Mouse (Mus musculus): ENCODE data around the gene Gpr152. TPM values are rescaled to one million over a fixed set of nuclear protein-coding genes. Genes with fewer than 3 reads are reported as not detected.

Gpr152 gene
- polyA plus RNA-seq, 1 experiment from 2014 or later, result not detected

GRCm38 (mm10) chr19:4194776-4195650 is 55.4 kb downstream of the Gpr152 start:
- no peaks in the 10 kb centered on the region for H3K27me3 ChIP-seq
- DNase-seq (ENCODE audit: low read depth, low spot score) (no peak), ATAC-seq (no peak)
- TF ChIP-seq CTCF (IDR thresholded peaks at IDR 0.05), result no peak
- CTCF ChIA-PET, result interaction anchor here (0.9 to 1.3 kb wide), 2 partner anchors 54 to 73 kb away, joined by 3 to 4 read pairs; no protein-coding TSS in a partner anchor
- POLR2A ChIA-PET, result interaction anchor here (0.6 to 3.6 kb wide), 4 partner anchors 25 to 69 kb away, joined by 3 to 22 read pairs (median 6); partner anchors contain the start of genes Aip and Ptprcap
- in situ Hi-C loops (cut with MboI; ENCODE audit: low pct_unique_long_range_greater_than_20kb), result no loop called here

Other genes starting within 250 kb of the Gpr152 start
- 80.3 TPM for gene Tcirg1, start 232.7 kb upstream of the Gpr152 start, polyA plus RNA-seq (2021)
- 232 TPM for gene Ndufs8, start 227.0 kb upstream of the Gpr152 start, polyA plus RNA-seq (2021)
- 22.2 TPM for gene Aldh3b1, start 210.0 kb upstream of the Gpr152 start, polyA plus RNA-seq (2021)
- not detected for gene Unc93b1, start 204.6 kb upstream of the Gpr152 start, polyA plus RNA-seq (2021)
- gene Aldh3b3, start 181.1 kb upstream of the Gpr152 start, polyA plus RNA-seq (2021), result 0.17 TPM
- 0.05 TPM for gene Aldh3b2, start 167.5 kb upstream of the Gpr152 start, polyA plus RNA-seq (2021)
- gene Acy3, start 153.2 kb upstream of the Gpr152 start, polyA plus RNA-seq (2021), result 3.9 TPM
- gene Tbx10, start 147.0 kb upstream of the Gpr152 start, polyA plus RNA-seq (2021), result 0.03 TPM
- 35.1 TPM for gene Nudt8, start 139.2 kb upstream of the Gpr152 start, polyA plus RNA-seq (2021)
- gene Gm49405, start 139.2 kb upstream of the Gpr152 start, polyA plus RNA-seq (2021), result 3.1 TPM
- gene Doc2g, start 136.5 kb upstream of the Gpr152 start, polyA plus RNA-seq (2021), result 7.1 TPM
- 231 TPM for gene Ndufv1, start 127.0 kb upstream of the Gpr152 start, polyA plus RNA-seq (2021)
- gene Gstp1, start 101.8 kb upstream of the Gpr152 start, polyA plus RNA-seq (2021), result 1,288 TPM
- 379 TPM for gene Gstp2, start 93.8 kb upstream of the Gpr152 start, polyA plus RNA-seq (2021)
- gene Gstp3, start 80.2 kb upstream of the Gpr152 start, polyA plus RNA-seq (2021), result not detected
- gene Cabp2, start 58.2 kb upstream of the Gpr152 start, polyA plus RNA-seq (2021), result not detected
- gene Cdk2ap2, start 42.6 kb upstream of the Gpr152 start, polyA plus RNA-seq (2021), result 93.8 TPM
- gene Pitpnm1, start 39.8 kb upstream of the Gpr152 start, polyA plus RNA-seq (2021), result 109 TPM
- gene Aip, start 13.9 kb upstream of the Gpr152 start, polyA plus RNA-seq (2021), result 149 TPM
- 0.17 TPM for gene Cabp4, start 4.2 kb downstream of the Gpr152 start, polyA plus RNA-seq (2021)
- gene Coro1b, start 8.8 kb downstream of the Gpr152 start, polyA plus RNA-seq (2021), result 321 TPM
- gene Ptprcap, start 13.8 kb downstream of the Gpr152 start, polyA plus RNA-seq (2021), result 0.62 TPM
- gene Rps6kb2, start 23.6 kb downstream of the Gpr152 start, polyA plus RNA-seq (2021), result 43.0 TPM
- gene Carns1, start 35.7 kb downstream of the Gpr152 start, polyA plus RNA-seq (2021), result 13.7 TPM
- gene Tbc1d10c, start 51.5 kb downstream of the Gpr152 start, polyA plus RNA-seq (2021), result 1.9 TPM
- 674 TPM for gene Ppp1ca, start 52.3 kb downstream of the Gpr152 start, polyA plus RNA-seq (2021)
- gene Rad9a, start 61.9 kb downstream of the Gpr152 start, polyA plus RNA-seq (2021), result 33.9 TPM
- gene Clcf1, start 74.5 kb downstream of the Gpr152 start, polyA plus RNA-seq (2021), result 122 TPM
- 0.62 TPM for gene AC109138.7, start 74.6 kb downstream of the Gpr152 start, polyA plus RNA-seq (2021)
- gene Pold4, start 92.1 kb downstream of the Gpr152 start, polyA plus RNA-seq (2021), result 49.5 TPM
- gene Ssh3, start 129.4 kb downstream of the Gpr152 start, polyA plus RNA-seq (2021), result 71.3 TPM
- 25.8 TPM for gene Ankrd13d, start 143.3 kb downstream of the Gpr152 start, polyA plus RNA-seq (2021)
- gene Grk2, start 166.4 kb downstream of the Gpr152 start, polyA plus RNA-seq (2021), result 74.9 TPM

Measured in Patski (cell line).